Mouse (Mus musculus): Measurements from ENCODE around the gene Pth1r. TPM values are rescaled to one million over a fixed set of nuclear protein-coding genes. Genes with fewer than 3 reads are reported as not detected.

Gene Pth1r
- polyA plus RNA-seq, 1 experiment = 14.0 TPM

DNA sequence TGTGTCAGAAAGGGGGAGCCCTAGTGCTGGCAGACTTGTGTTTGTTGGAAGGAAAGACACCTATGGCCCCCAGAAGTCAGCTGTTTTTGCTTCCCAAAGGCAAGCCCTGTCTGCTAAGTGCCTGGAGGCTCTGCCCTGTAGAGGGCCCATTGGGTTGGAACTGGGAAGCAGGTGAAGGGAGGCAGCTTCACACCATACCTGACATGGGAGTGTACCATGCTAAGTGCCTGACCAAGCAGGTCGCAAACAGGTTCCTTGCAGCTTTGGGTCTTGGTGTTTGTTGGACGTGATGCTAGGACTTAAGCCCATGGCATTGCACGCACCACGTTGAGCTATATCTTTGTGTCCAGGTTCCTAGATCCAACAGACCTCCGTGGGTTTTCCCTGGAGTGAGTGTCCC is 50.5 kb downstream of the Pth1r start:
- DNase-seq = no peak
- H3K4me3 ChIP-seq (replicated peaks; ENCODE audit: extremely low read depth, low read depth, low read length) = no peak overlapping the region
- TF ChIP-seq CTCF (IDR thresholded peaks at IDR 0.05; ENCODE audit: insufficient read depth, low read length) (no peak), POLR2A (IDR thresholded peaks at IDR 0.05; ENCODE audit: borderline replicate concordance, extremely low read depth, low read depth, low read length) (no peak)
- H3K4me1 ChIP-seq (ENCODE audit: control insufficient read depth, insufficient read depth, low read length) = peaks cover 6% of the 10 kb centered on the region; the same call in 1 of the 2 replicates
- WGBS = 81% methylated on average over 5 of the region's 5 CpGs

DNA sequence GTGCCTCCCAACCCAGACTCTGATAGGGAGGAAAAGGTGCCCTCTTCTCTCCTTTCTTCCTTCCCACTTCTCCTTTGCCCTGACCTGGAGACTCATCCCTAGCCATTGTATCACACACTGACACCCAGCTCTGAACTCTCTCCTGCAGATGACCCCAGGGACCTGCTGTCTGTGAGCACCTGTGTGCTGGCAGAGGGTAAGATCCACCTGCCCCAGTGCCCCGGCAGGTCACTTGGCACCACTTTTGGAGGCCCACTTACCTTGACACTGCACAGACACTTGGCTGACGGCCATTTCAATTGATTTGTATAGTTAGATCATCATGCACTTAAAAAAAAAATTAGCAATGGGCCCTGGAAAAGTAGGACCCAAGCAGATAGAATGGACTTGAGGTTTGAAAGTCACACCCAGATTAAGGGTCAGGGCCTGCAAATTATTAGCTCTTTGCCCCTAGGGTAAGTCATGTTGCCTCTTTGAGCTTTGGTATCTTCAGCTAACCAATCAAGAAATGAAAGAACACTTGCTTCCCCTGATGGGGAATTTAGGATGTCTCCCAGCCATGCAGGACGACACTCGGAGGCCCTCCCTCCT is 51.7 kb downstream of the Pth1r start:
- no peak for TF ChIP-seq POLR2A (IDR thresholded peaks at IDR 0.05; ENCODE audit: borderline replicate concordance, extremely low read depth, low read depth, low read length)
- TF ChIP-seq CTCF (IDR thresholded peaks at IDR 0.05; ENCODE audit: insufficient read depth, low read length) = no peak
- DNase-seq = no peak
- 82% methylated on average over 4 of the region's 4 CpGs for WGBS
- peaks cover 6% of the 10 kb centered on the region for H3K4me1 ChIP-seq (ENCODE audit: control insufficient read depth, insufficient read depth, low read length)
- H3K4me3 ChIP-seq (replicated peaks; ENCODE audit: extremely low read depth, low read depth, low read length) = no peak overlapping the region

DNA sequence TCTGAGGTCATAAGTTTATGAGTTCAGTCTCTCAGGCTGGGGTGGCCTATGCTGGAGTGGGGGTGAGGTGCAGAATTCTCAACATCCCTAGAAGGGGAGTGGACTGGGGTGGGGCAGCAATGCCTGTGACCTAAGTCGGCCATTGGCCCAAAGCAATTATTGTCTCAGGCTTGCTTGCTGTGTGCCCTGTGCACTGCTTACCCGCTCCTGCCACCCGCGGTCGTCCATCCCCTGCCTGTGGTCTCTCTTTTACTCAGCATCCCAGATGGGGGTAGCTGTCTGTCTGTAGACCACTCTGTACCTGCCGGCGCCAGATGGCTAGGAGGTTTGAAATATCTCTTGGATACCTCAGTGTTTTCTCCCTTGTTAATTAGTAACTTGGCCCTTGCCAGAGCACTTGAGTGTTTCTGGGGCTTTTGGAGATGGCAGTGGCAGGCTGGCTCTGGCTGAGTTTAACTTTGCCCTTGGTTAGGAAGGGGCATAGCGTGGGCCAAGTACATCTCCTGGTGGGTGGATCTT is 57.6 kb downstream of the Pth1r start:
- H3K4me1 ChIP-seq (ENCODE audit: control insufficient read depth, insufficient read depth, low read length) = peaks cover 25% of the 10 kb centered on the region
- no peak overlapping the region for H3K4me3 ChIP-seq (replicated peaks; ENCODE audit: extremely low read depth, low read depth, low read length)
- TF ChIP-seq POLR2A (IDR thresholded peaks at IDR 0.05; ENCODE audit: borderline replicate concordance, extremely low read depth, low read depth, low read length) (no peak), CTCF (IDR thresholded peaks at IDR 0.05; ENCODE audit: insufficient read depth, low read length) (no peak)
- WGBS = 72% methylated on average over 8 of the region's 8 CpGs
- DNase-seq = peak; percentile 66

DNA sequence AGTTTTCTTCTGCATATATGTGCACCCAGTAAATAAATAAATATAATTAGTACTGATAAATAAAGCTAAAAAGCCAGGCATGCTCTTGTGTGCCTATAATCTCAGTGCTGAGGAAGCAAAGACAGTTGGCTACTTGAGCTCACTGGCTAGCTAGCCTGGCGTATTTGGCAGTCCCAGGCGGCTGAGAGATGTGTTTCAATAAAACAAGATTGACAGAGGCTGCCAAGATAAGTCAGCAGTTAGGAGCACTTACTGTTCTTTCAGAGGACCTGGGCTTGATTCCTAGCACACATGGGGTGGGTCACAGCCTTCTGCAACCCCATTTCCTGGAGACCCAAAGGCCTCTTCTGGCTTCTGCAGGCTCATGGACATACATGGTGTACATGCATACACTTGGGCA is 59.1 kb downstream of the Pth1r start:
- TF ChIP-seq CTCF (IDR thresholded peaks at IDR 0.05; ENCODE audit: insufficient read depth, low read length) (no peak), POLR2A (IDR thresholded peaks at IDR 0.05; ENCODE audit: borderline replicate concordance, extremely low read depth, low read depth, low read length) (no peak)
- DNase-seq = no peak
- Histone ChIP-seq H3K4me1 (ENCODE audit: control insufficient read depth, insufficient read depth, low read length) (peaks cover 39% of the 10 kb centered on the region), H3K4me3 (replicated peaks; ENCODE audit: extremely low read depth, low read depth, low read length) (no peak overlapping the region)
- WGBS = 65% methylated on average over 2 of the region's 2 CpGs

DNA sequence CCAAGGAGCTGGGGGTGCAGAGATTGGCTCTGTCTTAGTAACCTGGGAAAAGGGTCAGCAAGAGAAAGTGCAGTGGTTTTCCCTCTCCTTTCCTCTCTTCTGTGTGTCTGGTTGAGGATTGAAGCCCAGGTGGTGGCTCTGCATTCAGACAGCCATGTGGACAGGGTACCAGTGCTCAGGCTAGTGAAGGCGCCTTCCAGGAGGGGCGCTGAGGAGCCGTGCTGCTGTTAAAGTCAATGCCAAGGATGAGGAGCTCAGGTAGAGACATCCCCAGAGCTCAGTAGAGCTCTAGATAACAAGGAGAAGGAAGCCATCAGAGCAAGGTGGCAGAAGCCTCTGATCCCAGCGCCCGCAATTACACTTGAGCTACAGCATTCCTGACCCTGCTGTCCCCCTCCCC is 59.9 kb downstream of the Pth1r start:
- TF ChIP-seq POLR2A (IDR thresholded peaks at IDR 0.05; ENCODE audit: borderline replicate concordance, extremely low read depth, low read depth, low read length) (no peak), CTCF (IDR thresholded peaks at IDR 0.05; ENCODE audit: insufficient read depth, low read length) (no peak)
- Histone ChIP-seq H3K4me3 (replicated peaks; ENCODE audit: extremely low read depth, low read depth, low read length) (no peak overlapping the region), H3K4me1 (ENCODE audit: control insufficient read depth, insufficient read depth, low read length) (peaks cover 46% of the 10 kb centered on the region)
- DNase-seq = no peak
- WGBS = 78% methylated on average over 5 of the region's 5 CpGs

DNA sequence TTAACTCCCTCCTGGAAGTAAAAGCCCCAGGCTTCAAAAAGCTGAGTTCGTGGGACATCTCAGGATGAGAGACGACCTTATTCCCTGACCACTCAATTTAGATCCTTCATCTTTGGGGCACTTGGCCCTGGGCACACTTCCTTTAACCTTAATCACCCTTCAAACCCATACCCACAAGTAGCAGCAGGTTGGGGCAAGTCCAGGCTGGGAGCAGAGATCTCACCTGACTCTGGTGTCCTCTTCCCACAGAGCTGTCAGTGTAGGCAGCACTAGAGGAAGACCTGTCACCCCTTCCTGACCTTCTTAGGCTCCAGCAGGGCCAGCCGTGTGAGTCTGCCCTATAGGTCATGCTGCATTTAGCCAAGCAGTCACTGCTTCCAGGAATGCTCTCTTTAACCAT is 60.5 kb downstream of the Pth1r start:
- DNase-seq = no peak
- TF ChIP-seq POLR2A (IDR thresholded peaks at IDR 0.05; ENCODE audit: borderline replicate concordance, extremely low read depth, low read depth, low read length) = no peak
- no peak for TF ChIP-seq CTCF (IDR thresholded peaks at IDR 0.05; ENCODE audit: insufficient read depth, low read length)
- 64% methylated on average over 3 of the region's 3 CpGs for WGBS
- Histone ChIP-seq H3K4me1 (ENCODE audit: control insufficient read depth, insufficient read depth, low read length) (peaks cover 48% of the 10 kb centered on the region), H3K4me3 (replicated peaks; ENCODE audit: extremely low read depth, low read depth, low read length) (no peak overlapping the region)

DNA sequence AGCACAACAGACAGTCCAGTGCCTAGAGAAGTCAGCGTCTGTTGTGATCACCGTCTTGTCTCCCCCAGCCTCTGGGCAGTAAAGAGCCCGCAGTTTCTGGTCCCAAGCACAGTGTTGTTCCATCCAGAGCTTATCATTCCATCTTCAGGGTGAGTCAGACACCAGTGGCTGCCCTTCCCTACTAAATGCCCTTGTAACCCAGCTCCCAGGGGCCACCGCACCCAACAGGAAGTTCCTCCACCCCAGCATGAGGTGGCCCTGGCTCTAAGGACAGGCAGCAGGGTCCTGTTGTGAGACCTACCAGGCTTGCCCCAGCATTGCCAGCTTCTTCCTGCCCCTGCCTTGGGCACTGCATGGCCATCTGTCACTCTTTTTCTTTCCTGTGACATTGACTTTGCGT is 61.4 kb downstream of the Pth1r start:
- no peak for TF ChIP-seq POLR2A (IDR thresholded peaks at IDR 0.05; ENCODE audit: borderline replicate concordance, extremely low read depth, low read depth, low read length)
- no peak for TF ChIP-seq CTCF (IDR thresholded peaks at IDR 0.05; ENCODE audit: insufficient read depth, low read length)
- no peak overlapping the region for H3K4me3 ChIP-seq (replicated peaks; ENCODE audit: extremely low read depth, low read depth, low read length)
- DNase-seq = no peak
- WGBS = 43% methylated on average over 5 of the region's 5 CpGs
- peaks cover 48% of the 10 kb centered on the region for H3K4me1 ChIP-seq (ENCODE audit: control insufficient read depth, insufficient read depth, low read length)

DNA sequence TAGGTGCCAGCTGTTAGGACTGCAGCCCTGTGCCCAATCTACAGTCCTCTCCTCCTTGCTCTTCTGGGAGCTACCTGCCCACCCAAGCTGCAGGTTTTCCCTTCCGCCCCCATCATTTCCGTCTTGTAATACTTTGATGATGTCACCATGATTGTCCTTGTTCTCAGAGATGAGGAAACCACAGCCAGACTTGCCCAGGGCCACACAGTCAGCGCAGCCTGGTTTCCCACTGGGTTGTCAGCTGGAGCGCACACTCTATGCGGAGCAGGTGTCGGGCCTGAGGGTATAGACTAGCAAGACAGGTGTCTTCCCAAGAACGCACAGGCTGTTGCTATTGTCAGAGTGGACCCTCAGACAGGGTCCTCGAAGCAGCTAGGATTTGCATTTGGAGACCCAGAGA is 61.8 kb downstream of the Pth1r start:
- DNase-seq = no peak
- 75% methylated on average over 8 of the region's 8 CpGs for WGBS
- TF ChIP-seq POLR2A (IDR thresholded peaks at IDR 0.05; ENCODE audit: borderline replicate concordance, extremely low read depth, low read depth, low read length) (no peak), CTCF (IDR thresholded peaks at IDR 0.05; ENCODE audit: insufficient read depth, low read length) (no peak)
- H3K4me1 ChIP-seq (ENCODE audit: control insufficient read depth, insufficient read depth, low read length) = peaks cover 47% of the 10 kb centered on the region
- H3K4me3 ChIP-seq (replicated peaks; ENCODE audit: extremely low read depth, low read depth, low read length) = no peak overlapping the region

DNA sequence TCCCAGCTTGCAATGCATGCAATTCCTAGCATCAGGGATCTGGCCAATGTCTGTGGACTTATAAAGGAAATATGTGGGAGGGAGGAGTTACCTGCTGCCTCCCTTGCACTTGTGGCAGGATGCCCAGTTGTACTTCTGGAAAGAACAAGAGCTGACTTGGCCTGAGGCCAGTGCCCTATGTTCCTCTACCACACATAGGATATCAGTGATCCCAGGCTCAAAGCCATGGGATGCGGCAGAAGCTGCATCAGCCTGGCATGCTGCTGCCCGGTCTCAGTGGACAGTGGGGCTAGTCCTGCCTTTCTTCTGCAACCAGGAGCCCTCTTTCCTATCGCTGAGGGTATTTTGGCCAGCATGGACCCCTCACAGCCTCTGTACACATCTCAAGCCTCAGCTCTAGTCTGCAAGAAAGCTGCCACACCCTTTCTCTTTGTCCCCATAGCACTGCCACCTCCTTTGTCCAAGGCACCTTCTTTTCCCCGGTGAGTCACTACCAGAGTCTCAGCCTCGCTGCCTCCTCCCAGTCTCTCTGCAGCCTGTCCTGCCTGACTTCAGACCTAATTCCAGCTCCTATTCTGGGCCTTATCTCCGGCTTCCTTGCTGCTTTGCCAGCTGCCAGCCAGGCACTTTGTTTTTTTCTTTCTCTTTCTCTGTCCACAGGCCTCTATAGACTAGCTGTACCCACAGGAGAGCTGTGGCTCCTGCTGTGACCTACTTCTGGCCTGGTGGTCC is 62.7 kb downstream of the Pth1r start:
- WGBS = 16% methylated on average over 6 of the region's 6 CpGs
- H3K4me1 ChIP-seq (ENCODE audit: control insufficient read depth, insufficient read depth, low read length) = peaks cover 45% of the 10 kb centered on the region
- no peak for TF ChIP-seq CTCF (IDR thresholded peaks at IDR 0.05; ENCODE audit: insufficient read depth, low read length)
- TF ChIP-seq POLR2A (IDR thresholded peaks at IDR 0.05; ENCODE audit: borderline replicate concordance, extremely low read depth, low read depth, low read length) = no peak
- no peak overlapping the region for H3K4me3 ChIP-seq (replicated peaks; ENCODE audit: extremely low read depth, low read depth, low read length)
- peak; percentile 87 for DNase-seq

All from lung, adult 2 months (tissue).